Mouse (Mus musculus) C2C12 (cell line): ENCODE measurements at regions not wholly inside any gene's neighbourhood (a gene's known extent, or its start where the extent isn't known, plus 50 kb on each side); places are given as distances from the start of the nearest gene placed in this dataset.
"Not testable (repeated sequence)": the region's sequence is repeated elsewhere in the genome, so short reads cannot be mapped to it uniquely, and the experiment has no call there.

Experiments
- H3K27me3 ChIP-seq: one replicate; pipeline ENCODE4 v1.6.1; 2011; ENCODE audit not compliant: control insufficient read depth, insufficient read depth, insufficient read length
- H3K36me3 ChIP-seq: one replicate; pipeline ENCODE4 v1.6.1; 2011; ENCODE audit not compliant: control insufficient read depth, insufficient read depth
- H3K4me3 ChIP-seq: one replicate; pipeline ENCODE4 v1.5.1; 2011; ENCODE audit warnings: mild to moderate bottlenecking, control low read depth; ENCODE audit not compliant: poor library complexity, insufficient read depth, severe bottlenecking
- H3K79me2 ChIP-seq: one replicate; pipeline ENCODE4 v1.6.1; 2011; ENCODE audit not compliant: control insufficient read depth, insufficient read depth
- H3K79me3 ChIP-seq: one replicate; pipeline ENCODE4 v1.6.1; 2011; ENCODE audit warnings: low read depth, control low read depth
- H3ac ChIP-seq: one replicate; pipeline ENCODE3; 2011; ENCODE audit warnings: low read depth; ENCODE audit not compliant: control insufficient read depth, insufficient read length
- CEBPB ChIP-seq: IDR thresholded peaks from one replicate; pipeline ENCODE4 v1.6.1; 2011; ENCODE audit warnings: low read depth, mild to moderate bottlenecking, control low read depth, moderate library complexity
- CTCF ChIP-seq: IDR thresholded peaks from one replicate; pipeline ENCODE4 v1.5.1; 2011; ENCODE audit not compliant: control insufficient read depth, insufficient read depth, insufficient read length
- FOSL1 ChIP-seq: IDR thresholded peaks from one replicate; pipeline ENCODE4 v1.8.0; 2011; ENCODE audit warnings: mild to moderate bottlenecking, low read length; ENCODE audit not compliant: poor library complexity, insufficient read depth, severe bottlenecking
- MAX ChIP-seq: IDR thresholded peaks from one replicate; pipeline ENCODE4 v1.6.1; 2011; ENCODE audit warnings: mild to moderate bottlenecking, control low read depth
- MYOD1 ChIP-seq: IDR thresholded peaks from one replicate; pipeline ENCODE4 v1.6.1; 2011; ENCODE audit warnings: low read depth; ENCODE audit not compliant: control insufficient read depth, insufficient read length
- MYOG ChIP-seq: IDR thresholded peaks from one replicate; pipeline ENCODE4 v1.6.1; 2011; ENCODE audit not compliant: control insufficient read depth, insufficient read length; ENCODE audit errors: extremely low read depth
- USF1 ChIP-seq: IDR thresholded peaks from one replicate; pipeline ENCODE4 v1.6.1; 2011; ENCODE audit warnings: low read depth, mild to moderate bottlenecking, control low read depth, moderate library complexity

DNA sequence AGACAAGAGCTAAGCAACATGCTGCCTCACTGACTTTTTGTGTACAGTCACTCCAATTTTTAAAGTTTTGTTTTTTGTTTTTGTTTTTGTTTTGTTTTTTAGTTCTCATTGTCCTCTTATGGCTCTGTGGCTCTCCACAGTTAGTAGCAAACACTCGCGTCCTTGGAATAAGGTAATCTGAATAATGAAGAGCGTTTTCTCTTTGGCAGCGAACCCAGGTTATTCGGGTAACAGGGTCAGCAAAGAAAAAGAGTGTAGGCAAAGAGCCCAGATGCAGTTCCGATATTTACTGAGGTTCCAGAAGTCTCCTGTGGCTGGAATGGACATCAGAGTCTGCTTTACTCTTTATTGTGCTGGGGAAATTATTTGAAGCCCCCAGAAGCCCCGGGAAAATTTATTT, 381.4 kb upstream of the Arid1b start:
- H3ac ChIP-seq, result no peak overlapping the region
- H3K27me3 ChIP-seq, result no peaks in the 10 kb centered on the region
- no peak overlapping the region for H3K4me3 ChIP-seq
- no peaks in the 10 kb centered on the region for H3K36me3 ChIP-seq
- no peaks in the 10 kb centered on the region for H3K79me3 ChIP-seq
- no peaks in the 10 kb centered on the region for H3K79me2 ChIP-seq
- no peak for TF ChIP-seq USF1
- no peak for TF ChIP-seq MAX
- TF ChIP-seq CTCF, result no peak
- no peak for TF ChIP-seq FOSL1
- no peak for TF ChIP-seq MYOD1
- no peak for TF ChIP-seq MYOG
- TF ChIP-seq CEBPB, result no peak

DNA sequence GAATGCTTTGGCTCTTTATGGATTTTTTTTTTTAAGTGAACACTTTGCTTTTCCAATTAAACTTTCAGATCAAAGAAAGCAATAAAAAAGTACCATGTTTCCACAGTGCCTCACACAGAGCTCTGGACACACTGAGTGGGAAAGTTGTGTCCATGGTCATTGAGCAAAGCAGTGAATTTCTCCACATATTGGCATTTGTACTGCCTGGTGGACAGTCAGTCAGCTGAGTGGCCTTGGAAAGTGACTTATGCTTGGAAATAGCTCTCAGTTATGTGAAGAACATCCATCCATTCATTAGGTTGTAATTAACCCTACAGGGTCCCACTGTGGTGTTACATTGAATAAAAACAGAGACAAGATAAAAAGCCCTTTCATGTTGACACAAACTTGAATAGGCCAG, 373.8 kb upstream of the Arid1b start:
- Histone ChIP-seq H3K4me3 (no peak overlapping the region), H3K79me2 (no peaks in the 10 kb centered on the region), H3K79me3 (no peaks in the 10 kb centered on the region), H3K27me3 (no peaks in the 10 kb centered on the region), H3K36me3 (no peaks in the 10 kb centered on the region), H3ac (no peak overlapping the region)
- TF ChIP-seq FOSL1, result no peak
- TF ChIP-seq CEBPB, result no peak
- no peak for TF ChIP-seq MYOG
- TF ChIP-seq USF1, result no peak
- no peak for TF ChIP-seq MYOD1
- TF ChIP-seq MAX, result no peak
- TF ChIP-seq CTCF, result no peak

GRCm38 (mm10) chr17:4626126-4626525, 368.0 kb upstream of the Arid1b start:
- not testable (repeated sequence) for H3K79me3 ChIP-seq, H3K79me2 ChIP-seq, H3ac ChIP-seq, H3K4me3 ChIP-seq, H3K36me3 ChIP-seq, H3K27me3 ChIP-seq

DNA sequence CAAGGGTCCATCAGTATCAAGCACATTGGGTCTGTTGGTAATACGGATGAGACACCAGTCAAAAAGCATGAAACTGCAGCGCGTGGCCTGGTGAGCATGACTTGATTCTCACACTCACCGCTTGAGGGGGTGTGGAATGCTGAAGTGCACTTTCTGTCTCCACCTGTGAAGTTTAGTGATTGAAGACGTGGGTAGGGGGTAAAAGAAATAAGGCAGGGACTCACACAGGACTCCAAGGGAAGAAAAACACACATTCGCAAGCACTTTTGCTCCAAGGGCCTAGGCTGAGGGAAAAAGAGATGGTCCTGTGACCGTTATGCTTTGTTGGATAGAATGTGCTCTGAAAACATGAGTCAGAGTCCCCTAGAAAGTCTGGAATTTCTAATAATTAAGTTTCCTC, 366.6 kb upstream of the Arid1b start:
- no peaks in the 10 kb centered on the region for H3K36me3 ChIP-seq
- no peak for TF ChIP-seq MYOG
- H3K4me3 ChIP-seq, result no peak overlapping the region
- H3K27me3 ChIP-seq, result no peaks in the 10 kb centered on the region
- no peak overlapping the region for H3ac ChIP-seq
- no peaks in the 10 kb centered on the region for H3K79me3 ChIP-seq
- no peaks in the 10 kb centered on the region for H3K79me2 ChIP-seq

DNA sequence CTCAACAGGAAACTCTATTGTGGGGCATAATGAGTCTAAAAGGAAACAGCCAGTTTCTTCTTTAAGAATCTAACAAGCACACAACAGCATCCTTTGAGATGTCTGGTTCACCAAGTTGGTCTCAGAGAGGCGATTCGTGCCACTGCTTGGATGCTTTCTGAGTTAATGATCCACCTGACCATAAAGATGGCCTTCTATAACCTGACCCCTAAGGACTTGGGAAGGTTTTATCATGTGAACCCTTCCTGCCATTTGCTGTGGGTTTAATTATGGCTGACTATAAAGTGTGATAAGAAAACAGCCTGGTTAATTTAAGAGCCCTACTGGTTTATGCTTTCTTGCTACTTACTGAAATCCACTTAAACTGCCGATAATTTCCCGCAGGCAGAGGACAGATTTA, 363.0 kb upstream of the Arid1b start:
- TF ChIP-seq MYOD1, result no peak
- no peak for TF ChIP-seq FOSL1
- no peak for TF ChIP-seq CTCF
- TF ChIP-seq MAX, result no peak
- no peak for TF ChIP-seq CEBPB
- TF ChIP-seq USF1, result no peak
- TF ChIP-seq MYOG, result no peak
- Histone ChIP-seq H3K27me3 (no peaks in the 10 kb centered on the region), H3K79me3 (no peaks in the 10 kb centered on the region), H3ac (no peak overlapping the region), H3K36me3 (no peaks in the 10 kb centered on the region), H3K79me2 (no peaks in the 10 kb centered on the region), H3K4me3 (no peak overlapping the region)

DNA sequence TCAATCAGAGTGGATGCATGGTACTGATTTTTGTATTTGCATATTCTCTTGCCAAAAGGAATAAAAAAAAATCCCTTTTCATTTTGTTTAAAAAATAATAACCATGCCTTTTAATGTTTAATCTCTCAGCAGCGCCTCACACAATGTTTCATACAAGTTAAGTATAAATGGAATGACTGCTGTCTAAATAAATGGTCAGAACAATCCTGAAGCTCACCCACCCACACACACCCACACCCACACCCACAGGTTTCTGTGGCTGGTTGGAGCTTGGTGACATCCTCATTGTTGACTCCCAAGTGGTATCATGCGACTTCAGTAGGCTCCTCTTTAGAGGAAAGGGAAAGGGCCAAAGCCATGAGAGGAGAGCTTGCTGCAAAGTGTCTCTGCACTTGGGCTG, 361.6 kb upstream of the Arid1b start:
- H3K4me3 ChIP-seq, result no peak overlapping the region
- H3K36me3 ChIP-seq, result no peaks in the 10 kb centered on the region
- no peak overlapping the region for H3ac ChIP-seq
- H3K79me2 ChIP-seq, result no peaks in the 10 kb centered on the region
- no peaks in the 10 kb centered on the region for H3K27me3 ChIP-seq
- no peak for TF ChIP-seq MYOD1
- TF ChIP-seq MAX, result no peak
- no peak for TF ChIP-seq USF1
- no peak for TF ChIP-seq CEBPB
- no peak for TF ChIP-seq MYOG
- no peaks in the 10 kb centered on the region for H3K79me3 ChIP-seq

- TF ChIP-seq MYOG (no peak), MAX (no peak), CTCF (no peak), USF1 (no peak), FOSL1 (no peak), CEBPB (no peak), MYOD1 (no peak)
- H3K79me2 ChIP-seq, result no peaks in the 10 kb centered on the region
- no peak overlapping the region for H3K4me3 ChIP-seq
- H3ac ChIP-seq, result no peak overlapping the region
- no peaks in the 10 kb centered on the region for H3K27me3 ChIP-seq
- H3K79me3 ChIP-seq, result no peaks in the 10 kb centered on the region
- H3K36me3 ChIP-seq, result no peaks in the 10 kb centered on the region
These were observed 360.4 kb upstream of the Arid1b start for GRCm38 (mm10) chr17:4633771-4634170.
